Mouse (Mus musculus) liver, adult 2 months (tissue): ENCODE measurements around the gene Meis1.

Source experiments
- CTCF ChIP-seq: fragments of 200-500 bp; IDR thresholded peaks from 2 replicates; pipeline ENCODE4 v1.5.1; 2011; ENCODE audit warnings: low read depth, low read length, control low read depth
- POLR2A ChIP-seq: fragments of 200-500 bp; IDR thresholded peaks from 2 replicates; pipeline ENCODE4 v1.6.1; 2011; ENCODE audit warnings: low read length, control low read depth; ENCODE audit not compliant: insufficient read depth; ENCODE audit errors: extremely low read depth

- TF ChIP-seq CTCF (no peak), POLR2A (no peak)
Measured at GRCm38 (mm10) chr11:18905431-18905830, 113.4 kb downstream of the Meis1 start.
